Mouse (Mus musculus): ENCODE results near the gene Tpx2.

Tpx2 gene

GRCm38 (mm10) chr2:152862638-152863037 lies 14.9 kb downstream of the Tpx2 start:
- DNase-seq (ENCODE audit: low spot score in 2 of 2) = no peak

GRCm38 (mm10) chr2:152863346-152863745 lies 15.6 kb downstream of the Tpx2 start:
- no peak for DNase-seq (ENCODE audit: low spot score in 2 of 2)

GRCm38 (mm10) chr2:152878239-152878638 lies 30.5 kb downstream of the Tpx2 start:
- no peak for DNase-seq (ENCODE audit: low spot score in 2 of 2)

- DNase-seq (ENCODE audit: low spot score in 2 of 2) = no peak
Measured at GRCm38 (mm10) chr2:152880898-152881297, 33.1 kb downstream of the Tpx2 start.

- DNase-seq (ENCODE audit: low spot score in 2 of 2) = peak; percentile 69 to 81
Measured at GRCm38 (mm10) chr2:152884101-152884645, 36.4 kb downstream of the Tpx2 start.

- no peak for DNase-seq (ENCODE audit: low spot score in 2 of 2)
Measured at GRCm38 (mm10) chr2:152887230-152887629, 39.5 kb downstream of the Tpx2 start.

GRCm38 (mm10) chr2:152888774-152889173 lies 41.0 kb downstream of the Tpx2 start:
- no peak for DNase-seq (ENCODE audit: low spot score in 2 of 2)

GRCm38 (mm10) chr2:152895834-152896233 lies 48.1 kb downstream of the Tpx2 start:
- DNase-seq (ENCODE audit: low spot score in 2 of 2) = no peak

GRCm38 (mm10) chr2:152896926-152897325 lies 49.2 kb downstream of the Tpx2 start:
- no peak for DNase-seq (ENCODE audit: low spot score in 2 of 2)

- no peak for DNase-seq (ENCODE audit: low spot score in 2 of 2)
Measured at GRCm38 (mm10) chr2:152899011-152899410, 51.2 kb downstream of the Tpx2 start.

GRCm38 (mm10) chr2:152901296-152901695 lies 53.5 kb downstream of the Tpx2 start:
- DNase-seq (ENCODE audit: low spot score in 2 of 2) = no peak

- DNase-seq (ENCODE audit: low spot score in 2 of 2) = no peak
Measured at GRCm38 (mm10) chr2:152902658-152903057, 54.9 kb downstream of the Tpx2 start.

- DNase-seq (ENCODE audit: low spot score in 2 of 2) = no peak
Measured at GRCm38 (mm10) chr2:152903586-152903985, 55.8 kb downstream of the Tpx2 start.

- no peak for DNase-seq (ENCODE audit: low spot score in 2 of 2)
Measured at GRCm38 (mm10) chr2:152904127-152904643, 56.4 kb downstream of the Tpx2 start.

GRCm38 (mm10) chr2:152905036-152905829 lies 57.5 kb downstream of the Tpx2 start:
- DNase-seq (ENCODE audit: low spot score in 2 of 2) = no peak

GRCm38 (mm10) chr2:152906274-152907037 lies 58.7 kb downstream of the Tpx2 start:
- DNase-seq (ENCODE audit: low spot score in 2 of 2) = no peak

- DNase-seq (ENCODE audit: low spot score in 2 of 2) = no peak
Measured at GRCm38 (mm10) chr2:152907114-152907943, 59.6 kb downstream of the Tpx2 start.

GRCm38 (mm10) chr2:152909848-152910247 lies 62.1 kb downstream of the Tpx2 start:
- DNase-seq (ENCODE audit: low spot score in 2 of 2) = no peak

- no peak for DNase-seq (ENCODE audit: low spot score in 2 of 2)
Measured at GRCm38 (mm10) chr2:152911031-152911430, 63.3 kb downstream of the Tpx2 start, which contains the start of gene Mylk2. Gene Mylk2 (plus strand): TSS chr2:152911352.

- DNase-seq (ENCODE audit: low spot score in 2 of 2) = no peak
Measured at GRCm38 (mm10) chr2:152911432-152911831, 63.7 kb downstream of the Tpx2 start.

- DNase-seq (ENCODE audit: low spot score in 2 of 2) = no peak
Measured at GRCm38 (mm10) chr2:152913471-152913870, 65.7 kb downstream of the Tpx2 start.
